Mouse (Mus musculus) urinary bladder, adult 2 months (tissue): ENCODE results near the gene Pcf11. TPM values are rescaled to one million over a fixed set of nuclear protein-coding genes. Genes with fewer than 3 reads are reported as not detected.

ENCODE experiments used
- DNase-seq: peaks from one replicate; pipeline ENCODE4 v3.0.0; 2022; ENCODE audit warnings: low spot score
- polyA plus RNA-seq: library from polyadenylated mRNA; depleted of rRNA; stranded (reverse); fragments of >200 nt; gene quantifications from 2 replicates; pipeline ENCODE4 v1.2.3, GENCODE M21; 2012; rRNA removed

Pcf11 gene
- polyA plus RNA-seq, 1 experiment: 39.3 TPM

DNA sequence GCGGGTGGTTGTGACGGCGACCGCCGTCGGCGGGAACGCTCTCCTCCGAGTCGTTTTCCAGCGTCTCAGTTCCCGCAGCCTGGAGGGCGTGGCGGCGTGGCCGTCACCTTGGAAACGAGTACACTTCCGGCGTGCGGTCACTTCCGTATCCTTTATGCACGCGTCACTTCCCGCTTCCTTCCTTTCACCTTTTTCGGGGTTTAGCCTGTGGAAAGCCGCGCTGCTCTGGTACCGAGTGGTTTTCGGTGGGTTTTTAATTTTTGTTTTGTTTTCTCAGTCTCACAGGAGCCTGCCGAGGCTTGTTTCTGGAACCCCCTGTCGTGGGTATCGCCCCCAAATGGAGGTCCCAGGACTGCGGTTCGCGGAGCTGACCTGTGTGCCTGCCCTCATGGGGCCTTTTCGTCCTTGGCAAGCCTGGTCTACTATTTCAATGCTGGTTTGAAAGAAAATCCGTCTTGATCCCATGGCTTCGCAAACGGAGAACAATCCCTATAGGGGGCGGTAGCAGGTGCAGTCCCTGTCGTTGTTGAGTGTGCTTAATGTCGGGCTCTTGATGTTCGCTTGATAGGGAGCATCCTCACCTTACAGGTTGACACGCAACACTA, 32.6 kb downstream of the Pcf11 start, which contains the start of gene Ankrd42:
Ankrd42 (minus strand) TSS at position 122 of the 605 bp plus-strand sequence.
- DNase-seq: peak; percentile 80

DNA sequence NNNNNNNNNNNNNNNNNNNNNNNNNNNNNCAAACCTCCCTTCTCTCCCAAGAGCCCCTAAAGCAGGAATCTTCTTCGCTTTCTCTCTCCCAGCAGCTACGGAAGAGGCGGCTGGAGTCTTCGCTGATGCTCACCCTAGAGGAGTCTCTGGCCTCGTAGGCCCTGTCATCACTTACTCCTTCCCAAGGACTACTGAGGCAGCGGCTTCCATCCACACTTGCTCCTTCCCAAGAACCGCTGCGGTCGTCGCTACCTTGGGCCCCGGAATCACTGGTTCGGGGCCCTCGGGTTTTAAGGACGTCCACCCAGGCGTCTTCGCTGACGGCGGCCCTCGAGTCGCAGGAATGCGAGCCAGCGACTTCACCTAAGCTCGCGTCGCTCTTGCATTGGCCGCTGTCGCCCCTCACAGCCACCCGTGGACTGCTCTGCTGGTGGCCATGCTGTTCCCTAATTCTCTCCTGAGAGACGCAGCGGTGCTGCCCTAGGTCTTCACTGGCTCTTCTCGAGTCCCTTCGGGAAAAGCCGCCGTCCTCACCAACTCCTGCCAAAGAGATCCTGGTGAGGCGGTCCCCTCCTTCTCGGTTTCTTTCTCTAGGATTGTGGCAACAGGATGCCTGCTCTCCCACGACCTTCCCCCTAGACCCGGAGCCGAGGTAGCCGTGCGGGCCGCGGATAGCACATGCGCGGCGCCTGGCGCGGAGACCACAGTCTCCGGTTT, 33.3 kb downstream of the Pcf11 start:
- no peak for DNase-seq

DNA sequence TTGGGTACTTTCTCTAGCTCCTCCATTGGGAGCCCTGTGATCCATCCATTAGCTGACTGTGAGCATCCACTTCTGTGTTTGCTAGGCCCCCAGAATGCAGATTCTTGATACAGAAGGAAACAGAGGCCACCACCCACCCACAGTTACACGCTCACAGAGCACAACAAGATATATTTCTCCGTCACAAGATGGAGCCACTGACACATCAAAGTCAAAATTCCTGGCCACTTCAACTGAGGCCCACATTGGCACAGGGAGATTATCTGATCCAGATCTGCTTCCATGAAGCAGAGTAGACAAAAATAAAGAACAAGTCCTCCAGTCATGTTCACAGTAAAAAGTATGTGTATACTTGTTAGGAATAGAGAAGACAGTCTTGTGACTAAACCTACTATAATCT, 39.6 kb downstream of the Pcf11 start:
- DNase-seq: no peak

DNA sequence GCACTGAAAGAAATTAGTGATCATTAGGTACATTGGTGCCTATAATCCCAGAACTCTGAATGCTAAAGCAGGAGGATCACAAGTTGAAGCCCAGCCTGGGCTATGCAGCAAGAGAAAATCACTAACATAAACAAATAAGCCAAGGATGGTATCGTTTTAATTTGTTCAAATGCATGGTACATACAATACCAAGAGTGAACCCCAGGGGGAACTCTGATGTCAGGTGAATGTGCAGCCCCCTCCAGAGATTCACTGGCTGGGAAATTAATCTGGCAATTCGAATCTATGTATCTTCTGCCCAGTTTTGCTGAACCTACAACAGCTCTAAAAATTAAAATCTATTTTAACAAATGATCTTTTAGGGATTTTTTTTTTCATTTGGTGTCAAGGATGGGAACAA, 45.2 kb downstream of the Pcf11 start:
- DNase-seq: no peak

DNA sequence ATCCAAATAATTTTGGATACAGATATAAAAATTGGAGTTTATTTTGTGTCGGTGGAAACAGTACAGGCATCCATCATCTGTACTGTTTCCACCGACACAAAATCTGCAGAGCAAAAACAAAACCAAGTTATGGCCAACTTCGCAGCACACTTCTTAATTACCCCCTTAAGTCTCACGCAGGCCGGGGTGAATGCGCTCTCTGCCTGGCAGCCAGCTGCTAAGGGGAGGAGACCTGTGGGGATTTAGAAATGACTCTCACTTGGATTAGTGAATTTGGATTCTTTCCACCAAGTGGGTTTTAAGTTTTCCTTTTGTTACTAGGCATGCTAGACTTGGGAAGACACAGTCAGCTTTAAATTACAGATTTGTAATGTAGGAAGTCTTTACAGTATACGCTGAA, 58.9 kb downstream of the Pcf11 start:
- DNase-seq: no peak

DNA sequence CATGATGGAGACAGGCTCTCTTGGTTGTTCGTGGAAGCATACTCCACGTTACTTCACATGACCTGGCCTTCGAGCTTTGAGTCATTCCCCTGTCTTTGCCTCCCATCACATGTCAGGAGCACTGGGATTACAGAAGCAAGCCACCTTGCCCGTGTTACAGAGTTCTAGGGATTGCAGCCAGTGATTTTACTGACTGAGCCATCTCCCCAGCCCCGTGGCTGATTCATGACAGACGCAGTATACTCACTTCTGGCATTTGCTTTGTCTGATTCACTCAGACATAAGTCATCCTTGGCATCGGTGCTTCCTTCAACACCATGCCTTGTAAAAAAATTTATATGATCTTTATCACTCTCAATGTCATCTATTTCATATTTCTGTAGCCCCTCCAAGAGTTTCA, 64.8 kb downstream of the Pcf11 start:
- DNase-seq: no peak

Other genes starting within 250 kb of the Pcf11 start
- 31.4 and 37.3 TPM in 2 replicates for gene Ccdc90b, start 108.8 kb downstream of the Pcf11 start, polyA plus RNA-seq
- 2.4 and 2.5 TPM in 2 replicates for gene Ankrd42, start 32.8 kb downstream of the Pcf11 start, polyA plus RNA-seq
- gene Rab30, start 71.7 kb upstream of the Pcf11 start, polyA plus RNA-seq: 9.2 and 10.2 TPM in 2 replicates
- gene Ddias, start 204.3 kb upstream of the Pcf11 start, polyA plus RNA-seq: 0.66 and 0.77 TPM in 2 replicates
- gene Prcp, start 204.5 kb upstream of the Pcf11 start, polyA plus RNA-seq: 20.4 and 21.0 TPM in 2 replicates